ENCODE assay signal across 27 mouse cellular contexts in the genomic region with DNA sequence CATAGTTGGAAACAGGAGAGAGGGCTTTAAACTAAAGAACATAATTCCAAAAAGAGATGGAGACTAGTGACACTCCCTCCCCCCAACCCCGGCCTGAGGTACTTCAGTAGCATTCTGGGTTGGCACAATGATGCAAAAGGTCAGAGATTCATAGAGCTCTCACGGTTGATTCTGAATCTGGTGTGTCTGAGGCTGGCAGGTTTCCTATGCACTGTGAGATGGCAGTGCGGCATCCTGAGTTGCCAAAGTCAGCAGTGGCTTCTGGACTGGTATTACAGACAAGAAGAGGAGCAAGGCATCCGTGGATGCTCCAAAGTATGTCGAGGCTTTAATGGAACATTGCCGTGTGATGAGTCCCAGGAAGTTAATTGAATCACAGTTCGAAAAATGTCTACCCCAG.
"Had no signal": no experiment of that assay in that cellular context is flagged by ENCODE, and none has a peak within 500 bp of the region (broad histone marks: within the 10 kb centered on the region; RNA-seq: fewer than 3 reads in every experiment).

No protein-coding gene starts in this region.

- H3K9ac ChIP-seq: embryonic facial prominence, embryonic 12.5 days; embryonic facial prominence, embryonic 13.5 days; embryonic facial prominence, embryonic 15.5 days; forebrain, embryonic 12.5 days; forebrain, embryonic 13.5 days; forebrain, embryonic 15.5 days; forebrain, postnatal 0 days had no signal

- H3K9me3 ChIP-seq: embryonic facial prominence, embryonic 10.5 days; embryonic facial prominence, embryonic 12.5 days; embryonic facial prominence, embryonic 13.5 days; embryonic facial prominence, embryonic 15.5 days; forebrain, embryonic 10.5 days; forebrain, embryonic 12.5 days; forebrain, embryonic 13.5 days; forebrain, embryonic 15.5 days; heart, embryonic 10.5 days had no signal

- H3K27me3 ChIP-seq: embryonic facial prominence, embryonic 12.5 days; embryonic facial prominence, embryonic 13.5 days; embryonic facial prominence, embryonic 15.5 days; forebrain, embryonic 12.5 days; forebrain, embryonic 13.5 days; forebrain, embryonic 15.5 days had no signal

- H3K4me1 ChIP-seq: embryonic facial prominence, embryonic 10.5 days; embryonic facial prominence, embryonic 15.5 days; forebrain, embryonic 10.5 days; forebrain, embryonic 12.5 days; forebrain, embryonic 13.5 days; forebrain, embryonic 15.5 days; heart, embryonic 10.5 days had no signal

- DNase-seq: cerebellum, adult 2 months; cerebellum, adult 8-10 months; cerebellum, adult 9-11 months; cerebellum, postnatal 36 days; embryo, embryonic 11 days; forebrain, postnatal 0 days; gastrocnemius, adult 2 months; gastrocnemius, postnatal 10 days; gastrocnemius, postnatal 14 days; gastrocnemius, postnatal 25 days; gastrocnemius, postnatal 36 days; heart, adult 11 months; heart, adult 18-20 months; heart, adult 2 months had no signal

- H3K4me2 ChIP-seq: embryonic facial prominence, embryonic 12.5 days; embryonic facial prominence, embryonic 13.5 days; embryonic facial prominence, embryonic 15.5 days; forebrain, embryonic 12.5 days; forebrain, embryonic 13.5 days; forebrain, embryonic 15.5 days; heart, embryonic 11.5 days had no signal

- H3K36me3 ChIP-seq: embryonic facial prominence, embryonic 10.5 days; embryonic facial prominence, embryonic 12.5 days; embryonic facial prominence, embryonic 13.5 days; embryonic facial prominence, embryonic 15.5 days; forebrain, embryonic 10.5 days; forebrain, embryonic 12.5 days; forebrain, embryonic 15.5 days; heart, embryonic 10.5 days had no signal

- ATAC-seq: forebrain, embryonic 13.5 days; forebrain, embryonic 14.5 days; forebrain, embryonic 15.5 days; forebrain, embryonic 16.5 days; forebrain, postnatal 0 days had no signal

- H3K27ac ChIP-seq: embryonic facial prominence, embryonic 10.5 days; embryonic facial prominence, embryonic 12.5 days; embryonic facial prominence, embryonic 13.5 days; embryonic facial prominence, embryonic 15.5 days; forebrain, embryonic 10.5 days; forebrain, embryonic 12.5 days; forebrain, embryonic 13.5 days; forebrain, embryonic 15.5 days; gastrocnemius, adult 2 months; heart, adult 2 months; heart, embryonic 10.5 days had no signal

- H3K4me3 ChIP-seq: embryonic facial prominence, embryonic 10.5 days; embryonic facial prominence, embryonic 12.5 days; embryonic facial prominence, embryonic 13.5 days; embryonic facial prominence, embryonic 15.5 days; erythroblast, embryonic 14.5 days; forebrain, embryonic 10.5 days; forebrain, embryonic 12.5 days; forebrain, embryonic 13.5 days; forebrain, embryonic 15.5 days; gastrocnemius, adult 2 months; heart, adult 2 months; heart, embryonic 10.5 days had no signal
